Mouse (Mus musculus): ENCODE data around the gene Cars2.
"Not testable (repeated sequence)": the region's sequence is repeated elsewhere in the genome, so short reads cannot be mapped to it uniquely, and the experiment has no call there.

The Cars2 gene

GRCm38 (mm10) chr8:11513247-11513646 is 37.3 kb downstream of the Cars2 start:
- no peak for DNase-seq (ENCODE audit: extremely low read depth, insufficient read length, low spot score)

- DNase-seq (ENCODE audit: extremely low read depth, insufficient read length, low spot score): no peak
Observed at GRCm38 (mm10) chr8:11512711-11513110, 37.9 kb downstream of the Cars2 start.

- DNase-seq (ENCODE audit: extremely low read depth, insufficient read length, low spot score): no peak
Observed at GRCm38 (mm10) chr8:11510971-11511370, 39.6 kb downstream of the Cars2 start.

- DNase-seq (ENCODE audit: extremely low read depth, insufficient read length, low spot score): no peak
Observed at GRCm38 (mm10) chr8:11508880-11509279, 41.7 kb downstream of the Cars2 start.

GRCm38 (mm10) chr8:11506802-11507201 is 43.8 kb downstream of the Cars2 start:
- no peak for DNase-seq (ENCODE audit: extremely low read depth, insufficient read length, low spot score)

GRCm38 (mm10) chr8:11506074-11506473 is 44.5 kb downstream of the Cars2 start:
- DNase-seq (ENCODE audit: extremely low read depth, insufficient read length, low spot score): no peak

GRCm38 (mm10) chr8:11503476-11504232 is 46.9 kb downstream of the Cars2 start:
- DNase-seq (ENCODE audit: extremely low read depth, insufficient read length, low spot score): no peak

- DNase-seq (ENCODE audit: extremely low read depth, insufficient read length, low spot score): no peak
Observed at GRCm38 (mm10) chr8:11498786-11499485, 51.6 kb downstream of the Cars2 start.

GRCm38 (mm10) chr8:11498281-11498680 is 52.3 kb downstream of the Cars2 start:
- DNase-seq (ENCODE audit: extremely low read depth, insufficient read length, low spot score): no peak

- peak; percentile 93 for DNase-seq (ENCODE audit: extremely low read depth, insufficient read length, low spot score)
Observed at GRCm38 (mm10) chr8:11497017-11497990, 53.3 kb downstream of the Cars2 start, which contains the start of gene Naxd. Gene Naxd (plus strand): TSS chr8:11497506.

- DNase-seq (ENCODE audit: extremely low read depth, insufficient read length, low spot score): not testable (repeated sequence)
Observed at GRCm38 (mm10) chr8:11492340-11492739, 58.2 kb downstream of the Cars2 start.

GRCm38 (mm10) chr8:11487229-11487628 is 63.4 kb downstream of the Cars2 start:
- peak; percentile 41 for DNase-seq (ENCODE audit: extremely low read depth, insufficient read length, low spot score)

- DNase-seq (ENCODE audit: extremely low read depth, insufficient read length, low spot score): peak; percentile 39
Observed at GRCm38 (mm10) chr8:11486142-11486541, 64.4 kb downstream of the Cars2 start.

- DNase-seq (ENCODE audit: extremely low read depth, insufficient read length, low spot score): no peak
Observed at GRCm38 (mm10) chr8:11482537-11482936, 68.0 kb downstream of the Cars2 start.

- DNase-seq (ENCODE audit: extremely low read depth, insufficient read length, low spot score): no peak
Observed at GRCm38 (mm10) chr8:11481876-11482275, 68.7 kb downstream of the Cars2 start.

GRCm38 (mm10) chr8:11479591-11479990 is 71.0 kb downstream of the Cars2 start:
- DNase-seq (ENCODE audit: extremely low read depth, insufficient read length, low spot score): no peak

GRCm38 (mm10) chr8:11478807-11479527 is 71.6 kb downstream of the Cars2 start:
- no peak for DNase-seq (ENCODE audit: extremely low read depth, insufficient read length, low spot score)

GRCm38 (mm10) chr8:11477811-11478761 is 72.5 kb downstream of the Cars2 start, which contains the start of gene Rab20:
Gene Rab20 (minus strand): TSS chr8:11478710.
- peak; percentile 71 for DNase-seq (ENCODE audit: extremely low read depth, insufficient read length, low spot score)

GRCm38 (mm10) chr8:11477178-11477553 is 73.4 kb downstream of the Cars2 start:
- no peak for DNase-seq (ENCODE audit: extremely low read depth, insufficient read length, low spot score)

Measured in 3134 (cell line).